In genomic region chr1:119001454-119002034, GRCm38 (mm10) we compare ENCODE assay signal across 12 mouse cellular contexts. TPM values are rescaled to one million over a fixed set of nuclear protein-coding genes. Genes with fewer than 3 reads are reported as not detected.
DNase-seq lines count a peak whose midpoint lies in the region; ATAC-seq and TF ChIP-seq lines count a peak whose summit lies in the region.
"Had no signal": no experiment of that assay in that cellular context is flagged by ENCODE, and none has a peak within 500 bp of the region (broad histone marks: within the 10 kb centered on the region; RNA-seq: fewer than 3 reads in every experiment).

No protein-coding gene starts in this region.

- H3K27me3 ChIP-seq in hindbrain, embryonic 10.5 days (ENCODE audit: insufficient read depth, poor library complexity, severe bottlenecking): no peaks in the 10 kb centered on the region
- H3K27me3 ChIP-seq in hindbrain, embryonic 13.5 days: 0 out of 2 replicates have a peak, but pooled peaks cover 2% of the 10 kb centered on the region
- H3K27me3 ChIP-seq in limb, embryonic 15.5 days: no peaks in the 10 kb centered on the region
- H3K27me3 ChIP-seq in liver, embryonic 11.5 days (replicated peaks; ENCODE audit: control insufficient read depth, insufficient read depth, low read length): no peaks in the 10 kb centered on the region

- H3K9me3 ChIP-seq in hindbrain, embryonic 10.5 days: no peaks in the 10 kb centered on the region
- H3K9me3 ChIP-seq in hindbrain, embryonic 13.5 days: no peaks in the 10 kb centered on the region
- no peaks in the 10 kb centered on the region for H3K9me3 ChIP-seq in limb, embryonic 15.5 days
- H3K9me3 ChIP-seq in liver, embryonic 11.5 days (ENCODE audit: control insufficient read depth, low read length): no peaks in the 10 kb centered on the region

- no peak for DNase-seq in hindbrain, embryonic 10.5 days (ENCODE audit: low spot score)
- DNase-seq in cerebellum, adult 8-10 months: peak; percentile 69
- DNase-seq in gastrocnemius, adult 2 months: peak; percentile 84
- DNase-seq in liver, embryonic 11.5 days (ENCODE audit: low spot score): no peak
- no peak for DNase-seq in layer of hippocampus, postnatal 36 days
- no peak for DNase-seq in adrenal gland, postnatal 36 days
- DNase-seq: B cell, adult 2 months; heart, postnatal 36 days had no signal

- H3K4me3 ChIP-seq in hindbrain, embryonic 10.5 days: no peak overlapping the region
- H3K4me3 ChIP-seq in hindbrain, embryonic 13.5 days: no peak overlapping the region
- H3K4me3 ChIP-seq in gastrocnemius, adult 2 months: peak overlapping the region; percentile 63
- no peak overlapping the region for H3K4me3 ChIP-seq in limb, embryonic 15.5 days
- H3K4me3 ChIP-seq in liver, embryonic 11.5 days (ENCODE audit: low read depth, low read length): no peak overlapping the region

- H3K4me2 ChIP-seq in hindbrain, embryonic 13.5 days: no peak overlapping the region
- H3K4me2 ChIP-seq in limb, embryonic 15.5 days: no peak overlapping the region
- H3K4me2 ChIP-seq in liver, embryonic 11.5 days: no peak overlapping the region

- peaks cover 26% of the 10 kb centered on the region for H3K4me1 ChIP-seq in hindbrain, embryonic 10.5 days (replicated peaks)
- peaks cover 28% of the 10 kb centered on the region for H3K4me1 ChIP-seq in hindbrain, embryonic 13.5 days (replicated peaks)
- H3K4me1 ChIP-seq in limb, embryonic 15.5 days: peaks cover 69% of the 10 kb centered on the region
- H3K4me1 ChIP-seq in liver, embryonic 11.5 days (replicated peaks; ENCODE audit: control insufficient read depth, insufficient read depth, low read length): no peaks in the 10 kb centered on the region

- no peak overlapping the region for H3K9ac ChIP-seq in hindbrain, embryonic 13.5 days
- H3K9ac ChIP-seq in limb, embryonic 15.5 days: no peak overlapping the region
- H3K9ac ChIP-seq in liver, embryonic 11.5 days (ENCODE audit: low read depth, low read length): no peak overlapping the region

- H3K27ac ChIP-seq in hindbrain, embryonic 10.5 days: peak overlapping the region; percentile 67; the same call in 1 of the 2 replicates
- H3K27ac ChIP-seq in hindbrain, embryonic 13.5 days: no peak overlapping the region
- peak overlapping the region; percentile 69 for H3K27ac ChIP-seq in gastrocnemius, adult 2 months
- H3K27ac ChIP-seq in limb, embryonic 15.5 days: peak overlapping the region; percentile 40; the same call in 1 of the 2 replicates
- no peak overlapping the region for H3K27ac ChIP-seq in liver, embryonic 11.5 days (ENCODE audit: low read depth, low read length)
- H3K27ac ChIP-seq: macrophage; stomach, postnatal 0 days had no signal

- TF ChIP-seq CTCF in gastrocnemius, adult 2 months (IDR thresholded peaks at IDR 0.05): no peak

- intact Hi-C loops in gastrocnemius, adult 2 months (cut with DNase I): loop anchor here (2.0 kb wide), 1 partner anchor 51 kb away; the partner anchor contains the start of gene Gli2

- ATAC-seq in hindbrain, embryonic 13.5 days (ENCODE audit: low FRiP score): no peak
- 0 out of 2 replicates have a peak, but pooled peaks have one; percentile 20 for ATAC-seq in limb, embryonic 15.5 days (ENCODE audit: insufficient number of reproducible peaks, low FRiP score, low TSS enrichment, low read depth)
- ATAC-seq in liver, embryonic 11.5 days (replicated peaks; ENCODE audit: low FRiP score): no peak

- WGBS in hindbrain, embryonic 10.5 days: 55% methylated on average over 12 of the region's 12 CpGs
- WGBS in hindbrain, embryonic 13.5 days: 34% methylated on average over 12 of the region's 12 CpGs
- WGBS in limb, embryonic 15.5 days: 24% methylated on average over 12 of the region's 12 CpGs
- 69% methylated on average over 12 of the region's 12 CpGs for WGBS in liver, embryonic 11.5 days

- H3K36me3 ChIP-seq in hindbrain, embryonic 10.5 days: peaks cover 46% of the 10 kb centered on the region
- no peaks in the 10 kb centered on the region for H3K36me3 ChIP-seq in hindbrain, embryonic 13.5 days
- peaks cover 13% of the 10 kb centered on the region; the same call in 1 of the 2 replicates for H3K36me3 ChIP-seq in limb, embryonic 15.5 days
- no peaks in the 10 kb centered on the region for H3K36me3 ChIP-seq in liver, embryonic 11.5 days (ENCODE audit: control insufficient read depth, insufficient read depth, low read length)

RNA-seq across cellular contexts. Expression of gene Gli2, which starts 51.9 kb away (rescaled TPM):
- polyA plus RNA-seq in hindbrain, embryonic 10.5 days (2016; fragmentation: Nextera tagmentation; extraction: Ambion mirVana): 9.0 and 10.1 TPM in 2 replicates
- polyA plus RNA-seq in hindbrain, embryonic 13.5 days (2015; fragmentation: Nextera tagmentation; extraction: Ambion mirVana): 1.7 and 2.1 TPM in 2 replicates
- 1 to 10 TPM in 1 of 2 experiments, under 1 TPM in 1; 0.94 to 1.4 TPM for total RNA-seq in gastrocnemius, adult 2 months (2021)
- polyA plus RNA-seq in limb, embryonic 15.5 days (2015; fragmentation: Nextera tagmentation; extraction: Ambion mirVana): 14.5 and 15.7 TPM in 2 replicates
- 3.4 and 3.6 TPM in 2 replicates for polyA plus RNA-seq in liver, embryonic 11.5 days (2014; fragmentation: Nextera tagmentation; extraction: Ambion mirVana)
- total RNA-seq in layer of hippocampus, postnatal 36 days (2021): 1 to 10 TPM; 3.1 to 5.2 TPM
- under 1 TPM; 0.60 to 0.66 TPM for total RNA-seq in adrenal gland, postnatal 36 days (2021)
- polyA plus RNA-seq: macrophage had no signal

Comparison
In these comparisons a context has a peak if more than half of its experiments do, and no peak if none do; other contexts are left out.
1. H3K27ac ChIP-seq: peak in hindbrain, embryonic 10.5 days (single experiment), gastrocnemius, adult 2 months (single experiment) and limb, embryonic 15.5 days (single experiment); none in hindbrain, embryonic 13.5 days (single experiment) and liver, embryonic 11.5 days (single experiment).
2. DNase-seq: peak in cerebellum, adult 8-10 months (single experiment) and gastrocnemius, adult 2 months (single experiment); none in hindbrain, embryonic 10.5 days (single experiment), liver, embryonic 11.5 days (single experiment), layer of hippocampus, postnatal 36 days (0 of 2) and adrenal gland, postnatal 36 days (0 of 2).